Mouse (Mus musculus) lung, adult 2 months (tissue): ENCODE measurements at regions not wholly inside any gene's neighbourhood (a gene's known extent, or its start where the extent isn't known, plus 50 kb on each side); places are given as distances from the start of the nearest gene placed in this dataset.

Source experiments
- CTCF ChIP-seq: fragments of 200-500 bp; IDR thresholded peaks from 2 replicates; pipeline ENCODE4 v1.5.1; 2011; ENCODE audit warnings: mild to moderate bottlenecking, low read length, control low read depth; ENCODE audit not compliant: insufficient read depth
- POLR2A ChIP-seq: fragments of 200-500 bp; IDR thresholded peaks from 2 replicates; pipeline ENCODE4 v1.6.1; 2011; ENCODE audit warnings: low read depth, mild to moderate bottlenecking, control low read depth, low read length, borderline replicate concordance; ENCODE audit errors: extremely low read depth

- TF ChIP-seq CTCF (peak; percentile 56), POLR2A (no peak)
Measured at GRCm38 (mm10) chr6:84407773-84408172, 185.9 kb downstream of the Cyp26b1 start.
